Mouse (Mus musculus): ENCODE results near the gene Cckbr.

The Cckbr gene

DNA sequence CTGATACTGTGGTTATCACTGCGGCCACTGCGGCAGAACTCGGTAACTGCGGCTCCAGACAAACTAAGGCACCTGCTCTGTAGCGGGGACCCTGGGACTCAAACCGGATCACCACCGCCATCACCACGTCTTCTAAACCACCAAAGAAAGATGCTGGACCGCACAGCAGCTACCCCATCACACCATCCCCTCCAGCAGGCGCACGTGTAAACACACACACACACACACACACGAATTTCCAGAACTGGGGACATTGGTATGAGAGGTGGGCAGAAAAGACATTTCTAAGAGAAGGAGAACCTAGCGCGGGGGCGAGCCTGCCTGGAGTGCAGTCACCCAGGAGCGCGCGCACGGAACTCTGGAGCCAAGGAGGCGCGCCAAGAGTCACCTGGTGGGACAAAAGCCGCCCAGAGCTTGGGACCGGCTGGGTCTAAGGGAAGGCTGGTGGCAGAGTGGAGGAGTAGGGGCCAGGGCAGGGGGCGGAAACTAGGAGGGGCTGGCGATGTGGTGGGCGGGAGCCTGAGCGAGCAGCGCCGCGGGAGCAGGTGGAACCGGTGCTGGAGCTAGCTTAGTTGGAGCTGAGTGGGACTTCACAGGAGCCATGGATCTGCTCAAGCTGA, at the start of gene Cckbr:
TSS of gene Cckbr (plus strand) at position 308 of the 620 bp plus-strand sequence.
- no peak for DNase-seq (ENCODE audit: low spot score)

- no peak for DNase-seq (ENCODE audit: low spot score)
Observed at GRCm38 (mm10) chr7:105380329-105380728, 45.2 kb upstream of the Cckbr start.

GRCm38 (mm10) chr7:105387696-105388095, 37.8 kb upstream of the Cckbr start:
- no peak for DNase-seq (ENCODE audit: low spot score)

- no peak for DNase-seq (ENCODE audit: low spot score)
Observed at GRCm38 (mm10) chr7:105390236-105390635, 35.3 kb upstream of the Cckbr start.

DNA sequence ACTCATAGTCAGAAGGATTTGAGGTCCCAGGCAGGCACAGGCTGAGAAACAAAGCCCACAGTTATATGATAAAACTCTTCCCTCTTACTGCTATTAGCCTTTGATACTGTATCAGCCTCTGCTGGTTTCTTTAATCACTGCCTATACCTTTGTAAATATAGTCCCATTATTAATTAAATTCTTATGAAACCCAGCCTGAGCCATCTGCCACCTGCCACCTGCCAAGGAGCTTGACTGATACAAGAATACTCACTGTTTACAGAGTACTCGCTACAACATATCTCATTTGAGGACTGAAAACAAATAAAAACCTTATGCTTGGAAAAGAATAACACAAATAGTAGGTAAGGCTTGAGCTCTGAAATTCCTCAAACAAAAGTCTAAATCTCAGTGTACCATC, 30.9 kb upstream of the Cckbr start:
- no peak for DNase-seq (ENCODE audit: low spot score)

- DNase-seq (ENCODE audit: low spot score), result no peak
Observed at GRCm38 (mm10) chr7:105395131-105395820, 30.3 kb upstream of the Cckbr start.

- DNase-seq (ENCODE audit: low spot score), result no peak
Observed at GRCm38 (mm10) chr7:105396126-105396525, 29.4 kb upstream of the Cckbr start.

- no peak for DNase-seq (ENCODE audit: low spot score)
Observed at GRCm38 (mm10) chr7:105399058-105399934, 26.2 kb upstream of the Cckbr start.

DNA sequence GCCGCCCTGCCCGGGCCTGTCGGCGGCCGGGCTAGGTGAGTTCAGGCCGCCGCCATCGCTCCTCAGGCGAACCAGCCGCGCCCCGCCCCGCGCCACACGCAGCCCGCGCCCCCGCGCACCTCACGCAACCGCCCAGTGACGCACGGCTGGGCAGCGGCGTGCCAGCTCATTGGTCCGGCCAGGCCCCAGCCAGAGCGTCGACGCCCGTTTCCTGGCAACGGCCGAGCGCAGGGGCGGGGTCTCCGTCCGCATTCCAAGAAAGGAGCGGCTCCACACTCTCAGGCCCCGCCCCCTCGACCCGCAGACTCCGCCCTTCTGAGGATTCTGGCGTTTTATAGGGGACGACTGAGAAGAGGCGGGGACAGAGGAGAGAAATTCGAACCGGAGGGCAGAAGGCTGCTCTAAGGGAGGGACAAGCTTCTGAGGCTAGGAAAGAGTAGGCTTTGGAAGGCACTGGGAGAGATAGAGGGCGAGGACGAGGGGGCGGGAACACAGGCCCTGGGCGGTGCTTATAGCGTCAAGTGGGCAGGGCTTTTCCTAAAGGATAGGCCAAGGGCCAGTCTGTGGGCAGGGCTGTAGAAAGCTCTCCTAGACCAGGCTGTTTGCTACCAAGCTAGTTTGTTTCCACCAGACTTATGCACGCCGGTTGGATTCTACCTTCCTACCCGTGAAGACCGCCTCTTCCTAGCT, 25.5 kb upstream of the Cckbr start, which contains the start of gene Fam160a2:
TSS of gene Fam160a2 (minus strand) at position 120 of the 690 bp plus-strand sequence.
- peak; percentile 99 for DNase-seq (ENCODE audit: low spot score)

- no peak for DNase-seq (ENCODE audit: low spot score)
Observed at GRCm38 (mm10) chr7:105404268-105404667, 21.3 kb upstream of the Cckbr start, which contains the start of gene Cnga4. TSS of gene Cnga4 (plus strand) at chr7:105404568.

GRCm38 (mm10) chr7:105406322-105406721, 19.2 kb upstream of the Cckbr start:
- no peak for DNase-seq (ENCODE audit: low spot score)

DNA sequence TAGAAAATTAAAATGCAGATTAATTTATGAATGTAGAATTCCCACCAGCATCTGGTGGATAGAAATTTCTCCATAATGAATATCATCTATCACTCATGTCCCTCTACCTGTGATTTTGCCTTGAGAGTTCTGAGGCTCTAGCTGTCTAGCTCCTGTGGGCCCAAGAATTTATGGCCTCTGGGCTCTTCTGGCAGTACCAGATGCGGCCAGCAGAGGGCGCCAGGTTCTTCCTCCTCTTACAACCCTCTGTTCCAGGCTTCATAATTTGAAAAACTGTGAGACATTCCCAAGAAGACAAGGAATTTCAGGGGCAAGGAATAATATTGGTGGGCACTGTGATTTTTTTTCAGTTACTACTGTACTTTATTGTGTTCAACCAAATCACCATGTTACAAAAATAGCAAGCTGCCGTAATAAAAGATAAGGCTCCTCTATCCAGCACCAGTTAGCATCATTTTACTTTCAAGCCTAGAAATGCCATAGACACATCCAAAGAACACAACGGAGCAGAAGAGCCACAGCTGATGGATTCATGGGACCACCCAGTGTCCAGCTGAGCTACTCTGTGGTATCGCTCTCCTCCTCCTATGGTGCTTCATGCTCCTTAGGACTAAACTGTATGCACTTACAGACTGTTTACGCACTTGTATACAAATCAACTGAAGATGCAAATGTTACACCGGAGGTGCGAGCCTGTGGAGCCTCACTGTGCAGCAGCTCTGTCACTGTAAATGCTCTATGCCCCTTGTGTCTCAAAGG, 13.5 kb upstream of the Cckbr start:
- peak; percentile 46 for DNase-seq (ENCODE audit: low spot score)

GRCm38 (mm10) chr7:105414385-105414784, 11.1 kb upstream of the Cckbr start:
- DNase-seq (ENCODE audit: low spot score), result no peak

GRCm38 (mm10) chr7:105416529-105416928, 9.0 kb upstream of the Cckbr start:
- no peak for DNase-seq (ENCODE audit: low spot score)

- no peak for DNase-seq (ENCODE audit: low spot score)
Observed at GRCm38 (mm10) chr7:105418106-105418505, 7.4 kb upstream of the Cckbr start.

GRCm38 (mm10) chr7:105420903-105421302, 4.6 kb upstream of the Cckbr start:
- DNase-seq (ENCODE audit: low spot score), result no peak

GRCm38 (mm10) chr7:105424368-105424767, 1.2 kb upstream of the Cckbr start:
- no peak for DNase-seq (ENCODE audit: low spot score)

GRCm38 (mm10) chr7:105426051-105426450, 520 bp downstream of the Cckbr start:
- DNase-seq (ENCODE audit: low spot score), result no peak

- no peak for DNase-seq (ENCODE audit: low spot score)
Observed at GRCm38 (mm10) chr7:105432058-105432457, 6.5 kb downstream of the Cckbr start.

DNA sequence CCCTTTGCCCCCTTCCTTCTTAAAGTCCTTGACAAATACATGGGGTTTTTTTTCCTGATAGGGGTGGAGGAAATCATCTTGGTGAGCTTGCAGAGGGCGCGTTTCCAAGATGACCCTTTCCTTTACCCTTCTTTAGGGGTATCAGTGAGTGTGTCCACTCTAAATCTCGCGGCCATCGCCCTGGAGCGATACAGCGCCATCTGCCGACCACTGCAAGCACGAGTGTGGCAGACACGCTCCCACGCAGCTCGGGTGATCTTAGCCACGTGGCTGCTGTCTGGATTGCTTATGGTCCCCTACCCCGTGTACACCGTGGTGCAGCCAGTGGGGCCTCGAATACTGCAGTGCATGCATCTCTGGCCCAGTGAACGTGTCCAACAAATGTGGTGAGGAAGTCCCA, 8.3 kb downstream of the Cckbr start:
- no peak for DNase-seq (ENCODE audit: low spot score)

- no peak for DNase-seq (ENCODE audit: low spot score)
Observed at GRCm38 (mm10) chr7:105434798-105435197, 9.3 kb downstream of the Cckbr start.
